Mouse (Mus musculus): ENCODE measurements around the gene Prss57.

- no peak for TF ChIP-seq POLR2A (IDR thresholded peaks at IDR 0.05; ENCODE audit: borderline replicate concordance, extremely low read depth, insufficient read depth, insufficient read length, poor library complexity, severe bottlenecking)
- no peak for TF ChIP-seq CTCF (IDR thresholded peaks at IDR 0.05; ENCODE audit: borderline replicate concordance, extremely low read depth, insufficient read depth, insufficient read length)
These were observed 1.7 kb upstream of the Prss57 start for GRCm38 (mm10) chr10:79792339-79793040.

All from brain, embryonic 14.5 days (tissue).